Mouse (Mus musculus) layer of hippocampus, adult 11-12 months (tissue): ENCODE data around the gene Nme8.
A peak's percentile ranks its signal among the peaks of the same experiment; 100 is the strongest.

Source experiments
- DNase-seq: peaks from one replicate; pipeline ENCODE4 v3.0.0; 2022; ENCODE audit warnings: low spot score

Nme8 gene

DNA sequence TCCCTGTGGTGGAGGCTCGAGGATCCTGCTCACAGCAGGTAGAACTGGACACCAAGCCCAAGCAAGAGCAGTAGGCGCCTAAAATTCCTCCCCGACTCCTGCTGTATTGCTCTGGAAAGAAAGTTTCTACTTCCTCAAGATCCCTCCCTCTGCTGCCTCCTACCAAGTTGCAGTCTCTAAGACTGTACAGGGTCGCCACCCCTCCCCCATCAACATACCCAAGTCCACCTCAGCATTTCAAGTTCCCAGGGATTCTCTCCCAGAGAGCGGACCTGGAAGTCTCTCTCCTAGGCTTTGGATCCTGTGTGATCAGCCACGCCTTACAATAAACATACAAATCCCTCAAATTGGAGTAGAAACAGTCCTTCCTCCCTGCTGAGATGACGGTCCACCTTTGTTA, at the start of gene Nme8:
Gene Nme8, minus strand, starts transcription at position 5 of the 400 bp plus-strand sequence.
- no peak for DNase-seq

DNA sequence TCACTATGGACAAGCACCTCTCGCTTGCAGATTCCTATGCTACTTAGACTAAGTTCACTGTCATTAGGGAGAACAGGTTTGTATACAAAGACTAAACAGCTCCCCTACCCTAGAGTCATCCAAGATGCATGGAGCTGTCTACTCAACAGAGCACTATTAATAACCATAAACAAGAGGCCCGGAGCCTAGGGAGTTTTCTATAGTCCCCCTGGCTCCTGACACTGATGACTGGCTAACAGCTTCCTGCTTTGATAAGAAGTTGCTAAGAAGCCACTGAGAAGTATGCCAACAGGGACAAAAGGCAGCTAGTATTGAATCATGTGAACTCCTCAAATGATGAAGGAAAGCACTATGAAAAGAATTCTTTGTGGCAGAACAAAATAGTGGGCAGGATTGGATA, 48.1 kb upstream of the Nme8 start:
- no peak for DNase-seq

DNA sequence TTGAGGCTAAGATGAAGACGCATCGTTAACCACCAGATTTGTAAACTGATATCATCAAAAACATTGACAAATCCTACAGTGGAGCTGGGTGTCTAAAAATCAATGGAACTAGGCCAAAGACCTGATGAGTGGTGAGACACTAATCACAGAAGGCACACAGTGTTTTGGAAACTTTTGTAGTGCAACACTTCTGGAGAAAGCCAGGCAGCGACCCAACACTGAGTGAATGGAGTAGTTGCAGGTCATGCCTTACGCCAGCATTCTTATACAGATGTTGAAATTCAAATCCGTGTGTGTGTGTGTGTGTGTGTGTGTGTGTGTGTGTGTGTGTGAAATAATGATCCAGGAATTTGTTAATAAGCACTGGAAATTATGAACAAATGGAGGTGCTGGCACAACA, 46.9 kb upstream of the Nme8 start:
- DNase-seq = no peak

DNA sequence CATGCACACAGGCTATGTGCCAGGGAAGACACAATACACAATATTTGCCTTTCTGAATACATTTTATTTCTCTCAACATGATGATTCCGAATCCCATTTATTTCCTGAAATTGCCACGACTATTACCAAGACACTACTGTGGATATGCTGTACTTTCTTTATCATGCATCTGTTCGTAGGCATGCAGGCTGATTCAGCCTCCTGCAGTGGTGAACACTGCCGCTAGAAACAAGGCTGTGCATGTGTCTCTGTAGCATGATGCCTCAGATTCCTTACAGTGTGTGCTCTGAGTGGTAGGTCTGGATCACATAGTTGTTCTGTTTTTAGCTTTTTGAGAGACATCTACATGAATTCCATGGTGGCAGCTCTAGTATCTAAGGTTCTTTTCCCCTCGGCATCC, 37.0 kb upstream of the Nme8 start:
- DNase-seq = no peak

DNA sequence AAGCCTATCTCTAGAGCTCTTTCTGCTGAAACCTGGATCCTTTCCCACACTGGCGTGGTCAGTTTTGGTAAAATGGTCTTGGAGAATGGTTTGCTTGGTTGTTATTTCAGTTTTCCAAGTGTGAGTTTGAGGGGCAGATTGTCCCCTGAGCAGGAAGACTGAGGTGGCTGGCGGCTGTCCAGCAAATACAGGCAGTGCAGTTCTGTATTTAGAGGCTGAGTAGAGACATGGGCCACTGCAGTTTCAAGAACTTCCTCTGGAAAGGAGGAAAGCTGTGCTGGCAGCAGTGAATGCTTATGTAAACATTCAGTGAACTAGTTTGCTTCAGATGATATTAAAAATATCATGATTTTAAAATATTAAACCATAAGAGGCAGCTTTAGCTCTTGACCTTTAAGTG, 33.2 kb upstream of the Nme8 start:
- DNase-seq = no peak

DNA sequence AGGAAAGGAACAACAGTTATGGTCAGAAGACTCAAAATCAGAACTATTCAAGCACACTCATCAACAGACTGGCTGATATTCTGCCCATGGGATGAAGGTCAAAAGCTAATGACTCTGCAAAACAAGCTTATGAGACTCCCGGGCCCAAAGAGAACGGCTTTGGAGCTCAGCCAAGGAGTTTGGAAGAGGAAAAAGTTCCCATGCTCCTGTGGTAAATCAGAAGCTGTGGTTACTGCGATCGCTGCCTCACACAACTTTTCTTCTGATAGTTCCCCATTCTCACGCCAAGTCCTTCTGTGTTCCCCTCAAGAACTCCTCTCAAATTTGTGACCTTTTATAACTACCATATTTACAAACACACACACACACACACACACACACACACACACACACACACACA, 21.4 kb upstream of the Nme8 start:
- DNase-seq = no peak

DNA sequence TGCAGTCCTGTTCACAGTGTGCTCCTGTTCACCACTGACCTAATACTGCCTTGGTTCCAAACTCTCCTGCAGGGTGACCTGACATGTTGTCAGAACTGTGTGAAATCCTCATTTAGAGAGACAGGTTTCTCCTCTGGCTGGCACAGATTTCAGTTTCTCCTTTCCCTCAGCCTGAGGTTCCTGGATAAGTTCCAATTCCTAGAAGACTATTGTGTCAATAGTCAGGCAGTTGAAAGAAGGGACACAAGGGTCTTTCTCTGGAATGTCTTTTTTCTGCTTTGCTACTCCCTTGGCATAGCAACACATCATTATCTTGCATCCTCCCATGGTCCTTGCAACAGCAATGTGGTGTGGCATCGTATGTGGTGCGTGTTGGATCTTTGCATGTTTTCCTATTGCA, 19.6 kb upstream of the Nme8 start:
- no peak for DNase-seq

DNA sequence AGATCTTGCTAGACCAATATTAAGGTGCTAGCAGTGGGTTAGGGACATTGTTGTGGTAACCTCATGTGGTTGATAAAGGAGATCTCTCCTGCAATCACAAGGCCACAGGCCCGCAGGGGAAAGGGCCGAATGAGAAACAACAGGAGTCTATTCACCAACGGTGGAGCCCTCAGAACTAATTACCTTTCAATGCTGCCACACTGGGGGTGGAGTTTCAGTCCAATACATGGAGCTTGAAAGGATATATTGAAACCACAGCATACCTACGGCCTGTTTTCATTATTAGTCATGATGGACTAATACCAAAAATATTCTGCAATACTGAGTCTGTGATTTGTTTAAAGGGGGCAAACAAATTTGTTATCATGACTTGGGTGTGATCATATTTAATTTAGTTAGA, 6.2 kb upstream of the Nme8 start:
- no peak for DNase-seq

DNA sequence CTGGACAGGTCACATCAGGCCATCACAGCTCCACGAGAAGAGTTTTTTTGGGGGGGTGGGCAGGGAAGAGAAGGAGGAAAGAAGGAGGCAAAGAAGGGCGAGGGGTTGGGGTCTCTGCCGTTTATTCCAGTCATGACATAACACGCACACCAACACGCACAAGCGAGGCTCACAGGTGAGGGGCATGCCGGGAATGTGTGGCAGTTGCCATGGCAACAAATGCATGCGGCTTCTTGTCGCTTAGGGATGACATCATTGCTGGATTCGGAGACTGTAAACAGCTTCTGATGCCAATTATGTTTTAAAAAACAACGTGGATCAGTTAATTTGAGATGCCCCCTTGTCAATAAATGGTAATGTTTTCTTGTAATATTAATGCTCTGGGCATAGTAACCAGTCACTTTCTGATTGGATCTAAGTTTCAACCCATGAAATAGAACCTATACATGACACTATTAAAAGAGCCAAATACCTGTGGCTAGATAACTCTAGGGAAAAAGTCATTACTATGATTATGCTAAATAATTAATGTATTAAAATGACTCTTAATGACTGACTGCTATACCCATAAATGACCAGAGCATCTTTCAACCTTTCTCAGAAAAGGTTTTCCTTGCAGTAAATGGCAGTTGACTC, 4.0 kb upstream of the Nme8 start:
- peak; percentile 76 for DNase-seq

DNA sequence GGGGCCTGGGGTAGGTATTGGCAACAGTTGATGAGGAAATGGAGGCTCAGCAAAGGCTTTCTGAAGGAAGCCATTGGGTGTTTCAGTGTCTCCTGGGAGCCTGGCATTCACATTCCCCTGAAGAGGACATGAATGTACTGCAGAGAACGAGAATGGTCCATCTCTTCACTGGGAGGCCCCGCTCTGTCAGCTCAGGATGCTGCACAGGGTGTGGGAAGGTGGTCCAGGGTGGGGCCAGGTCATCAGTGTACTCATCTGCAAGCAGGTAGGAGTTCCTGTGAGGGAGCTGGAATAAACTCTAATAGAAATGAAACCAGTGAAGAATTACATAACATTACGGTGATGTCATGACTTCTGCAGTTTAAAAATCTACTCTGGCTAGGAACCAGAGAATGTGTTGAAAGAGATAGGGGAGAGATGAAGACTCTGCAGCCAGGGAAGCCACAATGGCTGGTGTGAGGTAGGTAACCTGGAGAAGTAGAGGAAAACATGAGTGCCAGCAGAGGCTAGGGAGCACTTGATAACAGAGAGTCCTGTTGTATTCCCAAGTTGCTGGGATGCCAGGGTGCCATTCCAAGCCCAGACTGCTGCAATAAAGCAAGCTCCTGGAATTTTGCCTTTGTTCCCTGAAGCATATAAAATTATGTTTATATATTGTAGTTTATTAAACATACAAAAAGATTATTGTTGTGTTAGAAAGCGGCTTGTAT, 3.3 kb upstream of the Nme8 start:
- no peak for DNase-seq

DNA sequence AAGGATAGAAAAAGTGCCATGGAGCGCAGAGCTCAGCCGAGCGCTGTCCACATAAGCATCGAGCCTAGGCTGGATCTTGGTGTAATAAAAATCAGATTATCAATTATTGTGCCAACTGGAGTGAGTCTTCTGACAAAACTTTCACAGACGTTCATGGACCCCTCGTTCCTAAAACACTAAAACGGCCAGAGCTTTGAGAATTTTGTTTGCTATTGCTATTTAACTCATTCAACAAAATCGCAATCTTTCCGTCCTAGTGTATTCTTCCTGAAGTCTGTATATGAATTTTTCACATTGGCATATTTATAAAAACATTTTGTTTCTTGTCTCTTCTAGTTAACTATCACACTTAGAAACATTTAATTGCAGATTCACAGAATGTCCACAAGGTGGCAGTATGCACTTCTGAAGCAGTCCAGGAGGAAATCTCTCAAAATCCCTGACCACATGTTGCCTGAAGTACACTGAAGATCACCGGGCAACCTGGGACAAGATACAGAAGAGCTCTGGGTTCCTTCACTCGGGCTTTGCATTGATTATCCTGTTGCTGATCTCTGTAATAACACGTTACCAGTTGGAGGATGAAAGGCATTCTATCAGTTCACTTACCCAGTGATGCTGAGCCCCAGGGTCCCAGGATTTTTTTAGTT, 1.1 kb upstream of the Nme8 start:
- peak; percentile 11 for DNase-seq

DNA sequence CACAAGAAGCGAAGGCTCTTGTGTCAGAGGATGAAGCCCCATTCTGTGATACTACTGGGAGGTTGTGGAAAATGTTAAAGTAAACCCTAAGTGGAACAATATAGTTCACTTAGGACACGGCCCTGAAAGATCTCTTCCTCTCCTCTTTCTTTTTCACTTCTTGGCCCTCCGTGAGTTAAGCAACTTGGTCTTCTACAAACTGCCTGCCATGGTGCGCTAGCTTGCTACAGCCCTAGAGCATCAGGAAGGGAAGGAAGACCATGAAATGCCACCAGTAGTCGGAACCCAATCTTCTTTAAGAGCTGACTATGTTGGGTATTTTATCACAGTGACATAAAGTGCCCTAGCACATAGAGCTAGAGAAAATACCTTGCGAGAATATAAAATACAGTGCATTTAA, 7.2 kb downstream of the Nme8 start:
- DNase-seq = no peak

DNA sequence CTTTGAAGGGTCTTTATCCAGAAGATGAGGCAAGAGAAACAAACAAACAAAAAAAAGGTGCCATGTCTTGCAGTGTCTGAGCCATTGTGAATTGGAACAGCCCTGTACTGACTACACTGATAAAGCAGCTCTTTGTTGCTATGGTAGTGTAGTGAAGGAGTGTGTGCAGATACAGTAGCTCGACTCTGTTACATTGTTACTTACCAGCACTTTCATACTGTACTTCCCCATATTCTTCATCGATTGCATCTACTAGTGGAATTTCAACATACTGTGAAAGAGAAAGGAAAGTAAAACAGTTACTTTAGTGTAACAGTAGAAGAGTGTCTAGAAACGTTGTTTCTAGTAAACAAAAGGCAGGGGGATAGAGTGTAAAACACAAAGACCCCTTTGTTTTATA, 7.6 kb downstream of the Nme8 start:
- no peak for DNase-seq

DNA sequence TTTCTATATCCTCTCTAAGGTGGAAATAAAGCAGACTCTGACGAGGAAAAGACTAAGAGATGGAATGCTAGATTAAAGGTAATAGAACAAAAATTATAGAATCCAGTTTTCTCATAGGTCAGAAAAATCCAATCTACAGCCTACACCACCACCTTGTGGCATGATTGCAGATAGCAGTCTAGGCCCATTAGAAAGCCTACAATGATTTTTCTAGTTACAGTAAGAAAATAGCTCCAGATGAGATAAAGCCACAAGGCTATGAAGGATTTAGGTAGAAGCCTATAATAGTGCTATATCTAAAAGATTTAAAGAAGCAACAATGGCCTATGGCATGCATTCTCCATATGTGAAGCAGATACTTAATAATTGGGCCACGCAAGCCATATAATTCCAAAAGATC, 13.6 kb downstream of the Nme8 start:
- peak; percentile 65 for DNase-seq

DNA sequence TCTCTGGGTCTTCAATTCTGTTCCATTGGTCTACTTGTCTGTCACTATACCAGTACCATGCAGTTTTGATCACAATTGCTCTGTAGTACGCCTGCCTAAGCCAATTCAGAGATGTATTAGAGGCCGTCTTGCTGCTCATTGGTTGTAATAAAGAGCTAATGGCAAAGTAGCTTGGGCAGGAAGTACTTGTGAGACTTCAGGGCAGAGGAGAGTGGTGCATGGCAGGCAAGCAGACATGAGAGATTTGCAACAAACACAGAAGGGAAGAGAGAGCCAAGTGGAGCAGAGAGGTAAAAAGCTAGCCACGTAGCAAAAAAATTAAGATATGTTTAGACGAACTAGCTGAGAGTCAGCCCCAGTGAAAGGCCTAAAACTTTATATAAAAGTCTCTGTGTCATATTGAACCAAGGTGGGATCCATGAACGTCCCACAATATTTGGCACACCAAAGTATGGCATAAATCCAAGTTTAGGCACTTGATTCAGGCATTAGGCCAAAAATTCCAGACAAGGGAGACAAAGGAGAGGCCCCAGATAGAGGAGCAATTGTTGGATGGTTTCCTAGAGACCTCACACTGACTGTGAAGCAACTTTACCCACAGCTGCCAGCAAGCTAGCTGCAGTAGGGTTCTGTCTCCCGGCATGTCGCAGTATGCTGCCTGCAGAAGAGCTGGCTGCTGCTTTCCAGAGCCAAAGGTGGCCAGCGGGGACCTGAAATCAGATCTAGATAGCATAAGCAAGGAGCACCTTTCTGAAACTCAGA, 14.5 kb downstream of the Nme8 start:
- DNase-seq = peak; percentile 17

DNA sequence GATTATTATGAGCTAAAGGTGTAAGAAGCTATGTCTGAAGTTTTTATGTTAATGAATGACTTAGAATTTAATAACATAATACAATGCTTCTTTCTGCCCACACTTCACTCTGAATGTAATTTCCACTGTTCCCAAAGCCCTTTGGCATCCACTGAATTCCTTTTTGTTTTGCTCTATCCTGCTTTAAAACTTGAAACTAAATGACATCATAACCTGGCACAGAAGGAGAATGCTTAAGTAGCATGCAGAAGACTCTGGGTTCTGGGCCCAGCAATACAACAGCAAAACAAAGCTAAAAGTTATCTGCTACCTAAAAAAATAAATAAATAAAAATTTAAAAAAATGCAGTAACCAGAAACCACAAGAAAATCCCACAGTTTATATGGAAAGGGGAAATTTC, 23.0 kb downstream of the Nme8 start:
- DNase-seq = no peak

DNA sequence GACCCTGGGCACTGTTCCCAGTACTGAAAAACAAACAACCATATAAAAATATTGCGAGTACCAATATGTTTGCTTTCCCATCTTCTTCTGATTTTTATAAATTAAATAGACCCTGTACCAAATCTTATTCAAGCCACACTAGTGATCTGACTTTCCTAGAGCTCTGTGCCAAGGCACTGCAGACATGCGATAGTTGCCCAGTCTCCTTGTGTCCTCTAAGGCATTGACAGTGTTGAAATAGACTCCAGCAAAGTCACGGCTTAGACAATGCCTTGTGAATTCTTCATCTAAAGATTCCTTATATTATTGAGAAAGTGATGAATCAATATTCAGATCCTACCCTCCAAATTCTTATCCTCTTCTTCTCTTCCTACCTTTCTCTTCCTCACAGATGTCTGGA, 23.6 kb downstream of the Nme8 start:
- DNase-seq = no peak

DNA sequence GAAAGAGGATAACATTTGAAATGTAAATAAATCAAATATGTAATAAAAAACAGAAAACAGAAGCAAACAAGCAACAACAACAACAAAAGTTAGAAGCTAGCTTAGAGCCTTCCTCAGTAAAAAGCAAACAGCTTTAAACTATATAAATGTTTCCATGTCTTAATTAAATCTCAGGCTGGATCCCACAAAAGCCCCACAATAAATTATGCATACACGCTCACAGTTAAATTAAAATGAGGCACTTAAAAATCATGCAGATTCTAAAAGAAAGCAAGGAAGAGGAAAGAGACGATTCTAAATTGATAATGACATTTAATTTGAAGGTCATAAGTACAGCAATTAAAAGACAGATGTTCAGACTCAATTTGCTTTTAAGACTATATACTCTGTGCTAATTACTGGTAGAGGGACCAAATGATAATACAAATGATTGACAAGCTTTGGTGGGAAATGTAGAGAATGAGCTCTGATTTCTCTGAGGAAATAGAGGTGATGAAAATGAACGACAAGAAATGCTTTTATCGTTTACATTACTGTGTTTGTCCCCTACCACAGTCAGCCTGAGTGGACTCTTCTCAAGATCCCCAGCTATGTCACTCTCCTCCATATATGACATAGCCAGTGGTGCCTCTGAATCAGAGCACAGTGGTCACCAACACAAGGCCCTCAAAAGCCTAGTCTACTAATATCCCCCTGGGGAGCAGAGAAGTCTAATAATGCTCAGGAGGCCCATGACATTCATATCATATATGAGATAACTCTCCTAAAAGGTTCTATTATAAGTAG, 29.0 kb downstream of the Nme8 start:
- DNase-seq = no peak

DNA sequence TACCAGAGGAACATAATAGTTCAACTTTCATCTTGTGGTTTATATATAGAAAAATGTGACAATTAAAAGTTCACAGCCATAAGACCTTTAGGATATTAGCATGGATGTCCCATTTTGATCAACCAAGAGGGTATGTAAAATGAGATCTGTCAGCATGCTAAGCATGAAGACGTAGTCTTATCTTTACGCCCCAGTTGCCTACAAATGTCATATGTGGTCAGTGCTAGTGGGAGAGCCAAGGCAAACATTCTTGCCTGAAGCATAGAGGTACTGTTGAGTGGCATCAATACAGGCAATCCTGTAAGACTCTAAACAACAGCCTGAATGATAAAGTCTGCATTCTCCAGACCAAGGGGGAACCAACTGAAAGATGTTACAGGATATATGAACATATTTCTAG, 45.2 kb downstream of the Nme8 start:
- DNase-seq = no peak

DNA sequence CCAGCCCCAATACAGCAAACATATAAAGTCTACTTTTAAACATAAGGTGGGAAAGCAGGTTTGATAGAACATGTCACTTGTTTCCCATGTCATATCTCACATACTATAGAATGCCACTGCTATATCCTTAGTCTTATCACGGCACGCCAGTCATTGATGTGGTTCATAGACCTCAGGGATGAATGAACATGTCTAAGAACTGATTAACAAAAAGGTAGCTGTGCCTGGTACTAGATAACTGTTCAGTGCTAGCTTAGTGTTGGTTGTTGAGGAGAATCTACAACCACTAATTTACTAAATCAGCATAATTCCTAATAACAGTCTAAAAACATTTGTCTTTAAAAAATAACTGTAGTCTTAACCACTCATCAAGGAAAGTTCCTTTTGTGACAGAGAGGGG, 47.8 kb downstream of the Nme8 start:
- no peak for DNase-seq

DNA sequence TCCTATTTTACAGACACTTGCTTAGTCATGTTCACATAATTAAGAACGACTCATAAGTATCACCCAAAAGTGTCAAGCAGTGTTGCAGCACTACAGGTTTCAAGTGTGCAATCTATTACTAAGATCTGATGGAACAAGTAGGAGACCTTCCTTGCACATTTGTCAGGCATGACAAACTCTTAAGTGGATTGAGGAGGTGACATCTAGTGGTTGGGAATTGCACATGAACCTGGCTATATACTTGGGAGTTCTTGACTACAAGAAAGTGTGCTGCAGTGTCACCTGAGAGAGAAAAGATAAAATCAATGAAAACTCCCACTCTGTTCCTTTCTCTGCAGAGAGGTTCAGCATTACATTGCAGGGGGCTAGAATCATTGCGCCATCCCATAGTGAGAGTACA, 53.4 kb downstream of the Nme8 start:
- no peak for DNase-seq

DNA sequence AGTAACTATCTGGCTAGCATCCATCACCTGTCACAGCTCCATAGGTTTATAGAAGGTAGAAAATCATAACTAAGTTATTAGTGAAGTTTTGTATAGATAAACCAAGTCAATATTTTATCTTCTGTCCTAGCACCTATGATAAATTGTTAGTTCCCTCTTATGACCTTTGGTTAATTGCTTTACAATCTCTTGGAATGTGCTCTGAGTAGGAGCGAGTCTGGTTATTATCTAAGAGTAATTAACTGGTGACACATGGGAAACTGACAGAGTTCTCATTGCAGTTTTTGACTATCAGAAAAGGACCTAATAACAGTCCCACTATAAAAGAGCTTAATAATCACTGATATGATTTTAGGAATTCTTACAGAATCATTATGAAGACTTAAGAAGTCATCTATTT, 54.1 kb downstream of the Nme8 start:
- DNase-seq = no peak
